Mouse (Mus musculus) small intestine, adult 2 months (tissue): ENCODE results near the gene Phyhd1. TPM values are rescaled to one million over a fixed set of nuclear protein-coding genes. Genes with fewer than 3 reads are reported as not detected.

Experiments
- H3K27ac ChIP-seq: fragments of 200-500 bp; 2 replicates; pipeline ENCODE4 v1.5.1; 2012; ENCODE audit warnings: low read depth, low read length, control low read depth, inconsistent platforms; ENCODE audit not compliant: insufficient read depth
- H3K27me3 ChIP-seq: fragments of 200-500 bp; 2 replicates; pipeline ENCODE4 v1.6.1; 2012; ENCODE audit warnings: mild to moderate bottlenecking, moderate library complexity, low read length, inconsistent platforms; ENCODE audit not compliant: control insufficient read depth, insufficient read depth
- H3K36me3 ChIP-seq: fragments of 200-500 bp; 2 replicates; pipeline ENCODE4 v1.6.1; 2012; ENCODE audit warnings: mild to moderate bottlenecking, low read length, control low read depth, inconsistent platforms; ENCODE audit not compliant: control insufficient read depth, insufficient read depth
- H3K4me1 ChIP-seq: fragments of 200-500 bp; 2 replicates; pipeline ENCODE4 v1.6.1; 2012; ENCODE audit warnings: low read length, inconsistent platforms, mixed read lengths; ENCODE audit not compliant: control insufficient read depth, insufficient read depth, insufficient read length
- H3K4me3 ChIP-seq: fragments of 200-500 bp; 2 replicates; pipeline ENCODE4 v1.5.1; 2012; ENCODE audit warnings: low read depth, mild to moderate bottlenecking, control low read depth, inconsistent platforms, low read length, moderate library complexity
- CTCF ChIP-seq: fragments of 200-500 bp; IDR thresholded peaks from 2 replicates; pipeline ENCODE4 v1.5.1; 2012; ENCODE audit warnings: low read depth, mild to moderate bottlenecking, control low read depth, inconsistent platforms, low read length, moderate library complexity, mixed read lengths; ENCODE audit not compliant: insufficient replicate concordance, insufficient read length; ENCODE audit errors: extremely low read depth
- POLR2A ChIP-seq: fragments of 200-500 bp; IDR thresholded peaks from 2 replicates; pipeline ENCODE4 v1.6.1; 2012; ENCODE audit warnings: low read depth, mild to moderate bottlenecking, control low read depth, inconsistent platforms, low read length, moderate library complexity
- WGBS: fragments of 180-500 bp; shearing (Covaris S2); methylation state at CpG from one replicate; pipeline ENCODE4 v1.1.7; 2018; 5-methylcytosine and 5-hydroxymethylcytosine counted together
- polyA plus RNA-seq: library from polyadenylated mRNA; depleted of rRNA; stranded (reverse); fragments of >200 nt; gene quantifications from 2 replicates; pipeline ENCODE4 v1.2.3, GENCODE M21; 2012; rRNA removed

Phyhd1 gene
- 2.4 and 3.8 TPM in 2 replicates for polyA plus RNA-seq

DNA sequence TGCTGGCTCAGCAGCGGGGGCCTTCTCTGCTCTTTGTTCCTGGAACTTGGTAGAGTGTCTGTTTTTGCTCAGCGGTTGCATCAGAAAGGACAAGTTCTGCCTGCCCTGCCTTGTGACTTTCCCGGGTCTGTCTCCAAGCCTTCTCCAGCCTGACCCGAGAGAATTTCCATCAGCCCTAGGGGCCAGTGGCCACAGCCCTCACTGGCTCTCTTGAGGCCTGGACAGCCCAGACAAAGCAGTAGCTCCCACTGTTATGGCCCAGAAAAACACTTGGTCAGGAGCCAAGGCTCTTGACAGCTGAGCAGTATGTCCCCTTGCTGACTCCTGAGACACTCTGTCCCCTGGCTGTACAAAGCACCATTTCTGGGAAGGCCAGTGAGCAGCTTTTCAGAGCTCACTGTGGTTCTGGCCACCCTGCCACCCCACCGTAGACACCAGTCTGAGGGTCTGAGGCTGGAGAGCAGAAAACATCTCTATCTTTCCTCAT is at the start of gene Phyhd1:
Gene Phyhd1, plus strand, starts transcription at position 437 of the 487 bp plus-strand sequence.
- no peak within 1 kb of the TSS for H3K4me3 ChIP-seq

DNA sequence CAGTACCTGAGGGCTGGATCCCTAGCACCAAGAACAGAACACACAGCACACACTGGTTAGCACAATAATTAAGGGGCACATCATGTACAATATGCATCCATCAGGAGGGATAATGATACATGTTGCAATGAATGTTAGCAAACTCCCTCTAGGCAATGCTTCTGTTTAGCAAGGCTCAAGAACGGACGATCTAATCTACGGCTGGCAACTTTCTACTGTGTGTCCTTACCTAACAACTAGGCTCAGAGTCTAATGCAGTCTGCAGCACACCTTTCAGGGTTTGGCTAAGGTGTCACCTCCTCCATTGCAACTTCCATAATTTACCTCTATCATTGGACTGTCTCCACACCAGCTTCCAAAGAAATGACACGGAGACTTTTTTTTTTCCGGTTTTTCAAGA is 49.7 kb upstream of the Phyhd1 start:
- H3K4me1 ChIP-seq: no peaks in the 10 kb centered on the region
- no peaks in the 10 kb centered on the region for H3K36me3 ChIP-seq
- WGBS: 90% methylated on average over 5 of the region's 5 CpGs

More for the DNA sequence above, at the start of gene Phyhd1:
- Histone ChIP-seq H3K27me3 (no peaks in the 10 kb centered on the region), H3K27ac (peak within 1 kb of the TSS; percentile 80), H3K36me3 (peaks cover 24% of the 10 kb centered on the region), H3K4me1 (peaks cover 5% of the 10 kb centered on the region)
- TF ChIP-seq POLR2A (no peak), CTCF (no peak)
- WGBS: 61% methylated on average over 5 of the region's 5 CpGs

DNA sequence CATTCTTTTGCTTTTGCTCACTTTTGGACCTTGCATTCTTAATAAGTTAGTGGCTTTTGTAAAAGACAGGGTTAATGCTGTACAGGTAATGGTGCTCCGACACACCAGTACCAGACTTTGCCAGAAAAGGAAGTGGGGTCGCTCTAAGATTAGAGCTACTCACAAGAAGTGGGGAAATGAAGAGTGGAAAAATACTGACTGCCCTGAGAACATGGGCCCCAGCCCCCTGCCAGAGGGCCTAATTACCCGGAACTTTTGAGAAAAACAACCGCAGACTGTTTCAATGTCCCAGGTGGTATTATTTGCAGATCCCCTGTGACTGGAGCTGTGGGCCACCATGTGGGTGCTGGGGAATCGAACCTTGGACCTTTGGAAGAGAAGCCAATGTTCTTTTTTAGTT is 30.4 kb upstream of the Phyhd1 start:
- H3K4me1 ChIP-seq: peaks cover 13% of the 10 kb centered on the region; the same call in 1 of the 2 replicates

More for the DNA sequence above, 49.7 kb upstream of the Phyhd1 start:
- TF ChIP-seq POLR2A: no peak
- TF ChIP-seq CTCF: no peak
- H3K4me3 ChIP-seq: no peak overlapping the region
- no peaks in the 10 kb centered on the region for H3K27me3 ChIP-seq
- no peak overlapping the region for H3K27ac ChIP-seq

DNA sequence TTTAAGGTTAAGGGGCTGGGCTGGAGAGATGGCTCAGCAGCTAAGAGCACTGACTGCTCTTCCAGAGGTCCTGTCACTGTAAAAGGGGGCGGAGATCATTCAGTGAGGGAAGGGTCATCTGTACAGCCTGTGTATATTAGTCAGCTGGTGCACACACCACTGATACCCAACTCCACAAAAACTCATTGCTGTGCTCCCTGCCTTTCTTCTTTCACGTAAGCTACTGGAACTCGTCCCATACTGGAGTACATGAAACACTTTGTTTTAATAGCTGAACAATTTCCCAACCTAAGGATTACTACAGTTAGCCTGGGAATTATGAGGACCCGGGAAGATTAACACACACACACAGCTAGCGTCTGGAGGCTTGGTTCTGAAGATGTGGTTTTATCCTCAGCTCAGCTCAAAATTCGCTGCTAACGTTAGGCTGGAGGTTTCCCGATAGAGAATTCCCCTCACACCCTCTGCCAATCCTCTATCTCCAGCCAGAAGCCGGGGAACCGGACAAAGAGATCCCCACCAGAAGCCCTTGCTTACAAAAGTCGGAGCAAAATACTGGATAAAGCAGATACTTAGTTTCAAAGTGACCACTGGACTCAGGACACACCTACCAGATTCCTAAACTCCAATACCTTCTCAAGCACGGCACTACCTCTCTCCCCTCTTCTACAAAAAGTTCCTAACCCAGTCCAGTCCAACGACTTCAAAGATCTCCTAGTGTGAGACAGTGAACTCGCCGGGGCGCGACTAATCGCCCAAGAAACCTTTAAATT is 29.4 kb upstream of the Phyhd1 start:
- WGBS: 2% methylated on average over 18 of the region's 18 CpGs
- peak overlapping the region; percentile 94 for H3K4me3 ChIP-seq
- TF ChIP-seq POLR2A (no peak), CTCF (no peak)

More for the DNA sequence above, 30.4 kb upstream of the Phyhd1 start:
- Histone ChIP-seq H3K4me3 (no peak overlapping the region), H3K27me3 (no peaks in the 10 kb centered on the region), H3K27ac (no peak overlapping the region), H3K36me3 (peaks cover 3% of the 10 kb centered on the region)
- TF ChIP-seq CTCF (no peak), POLR2A (no peak)
- 72% methylated on average over 5 of the region's 5 CpGs for WGBS

GRCm38 (mm10) chr2:30237199-30237880 is 28.7 kb upstream of the Phyhd1 start, which contains the start of gene Lrrc8a:
Gene Lrrc8a, plus strand, starts transcription at chr2:30237715.
- Histone ChIP-seq H3K27ac (peak within 1 kb of the TSS; percentile 91), H3K27me3 (no peaks in the 10 kb centered on the region), H3K36me3 (peaks cover 17% of the 10 kb centered on the region), H3K4me3 (peak within 1 kb of the TSS; percentile 94), H3K4me1 (peaks cover 13% of the 10 kb centered on the region; the same call in 1 of the 2 replicates)
- TF ChIP-seq POLR2A: peak; percentile 65; the same call in 1 of the 2 replicates
- no peak for TF ChIP-seq CTCF
- under 1% methylated on average over 67 of the region's 67 CpGs for WGBS

More for the DNA sequence above, 29.4 kb upstream of the Phyhd1 start:
- peaks cover 12% of the 10 kb centered on the region for H3K36me3 ChIP-seq
- no peaks in the 10 kb centered on the region for H3K27me3 ChIP-seq
- peak overlapping the region; percentile 74 for H3K27ac ChIP-seq
- H3K4me1 ChIP-seq: peaks cover 13% of the 10 kb centered on the region; the same call in 1 of the 2 replicates

GRCm38 (mm10) chr2:30237881-30238280 is 28.1 kb upstream of the Phyhd1 start:
- Histone ChIP-seq H3K4me1 (peaks cover 17% of the 10 kb centered on the region; the same call in 1 of the 2 replicates), H3K27me3 (no peaks in the 10 kb centered on the region), H3K4me3 (peak overlapping the region; percentile 94), H3K27ac (peak overlapping the region; percentile 91), H3K36me3 (peaks cover 17% of the 10 kb centered on the region)
- no peak for TF ChIP-seq POLR2A
- no peak for TF ChIP-seq CTCF
- WGBS: under 1% methylated on average over 42 of the region's 42 CpGs
